Mouse (Mus musculus): ENCODE data around the gene Slc35b2. TPM values are rescaled to one million over a fixed set of nuclear protein-coding genes. Genes with fewer than 3 reads are reported as not detected.

Slc35b2 gene
- polyA plus RNA-seq, 1 experiment from 2014 or later: 121 TPM

DNA sequence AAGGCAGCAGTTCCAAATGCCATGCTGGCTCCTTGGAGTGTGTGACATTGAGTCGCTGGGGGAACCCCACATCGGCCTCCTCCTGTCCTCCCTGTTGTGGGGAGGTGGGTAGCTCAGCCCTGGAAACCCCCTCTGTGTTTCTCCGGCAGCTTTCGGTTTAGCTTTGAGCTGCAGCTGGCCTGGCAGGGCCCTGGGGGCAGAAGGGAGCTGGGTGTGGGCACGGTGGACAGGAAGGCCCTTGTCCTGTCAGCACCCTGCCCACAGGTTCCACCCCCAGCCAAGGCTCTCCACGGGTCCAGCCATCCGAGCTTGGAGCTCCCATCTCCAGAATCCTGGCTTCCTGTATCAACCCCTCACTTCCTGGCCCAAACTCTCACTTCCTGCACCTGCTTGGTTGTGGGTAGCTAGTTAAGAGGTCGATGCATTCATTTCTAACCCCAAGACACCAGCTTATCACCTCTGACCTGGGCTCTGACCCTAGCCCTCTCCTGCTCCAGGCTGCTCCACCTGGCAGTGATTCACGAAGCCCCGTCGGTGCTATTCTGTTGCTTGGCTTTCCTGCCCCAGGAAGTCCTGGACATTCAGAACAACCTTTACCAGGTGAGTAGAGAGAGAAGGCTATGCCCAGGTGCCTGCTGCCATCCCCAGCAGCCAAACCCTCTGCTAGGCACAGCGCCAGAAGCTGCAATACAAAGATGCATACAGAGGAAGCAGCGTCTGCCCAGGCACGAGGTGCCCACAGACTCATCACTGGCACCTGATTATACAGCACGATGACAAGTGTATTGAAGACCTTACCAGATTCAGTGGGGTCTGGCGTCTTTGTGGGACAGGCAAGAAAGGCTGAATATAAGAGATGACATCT is 5.4 kb upstream of the Slc35b2 start:
- peaks cover 38% of the 10 kb centered on the region for H3K27me3 ChIP-seq (ENCODE audit: insufficient read depth, poor library complexity, severe bottlenecking)
- no peaks in the 10 kb centered on the region for H3K9me3 ChIP-seq
- peaks cover 44% of the 10 kb centered on the region for H3K4me1 ChIP-seq (replicated peaks)
- H3K36me3 ChIP-seq: peaks cover 9% of the 10 kb centered on the region; the same call in 1 of the 2 replicates
- H3K27ac ChIP-seq: no peak overlapping the region
- 69% methylated on average over 16 of the region's 16 CpGs for WGBS
- no peak for DNase-seq (ENCODE audit: low spot score)
- H3K4me3 ChIP-seq: 0 out of 2 replicates have a peak overlapping the region, but pooled peaks have one; percentile 2

DNA sequence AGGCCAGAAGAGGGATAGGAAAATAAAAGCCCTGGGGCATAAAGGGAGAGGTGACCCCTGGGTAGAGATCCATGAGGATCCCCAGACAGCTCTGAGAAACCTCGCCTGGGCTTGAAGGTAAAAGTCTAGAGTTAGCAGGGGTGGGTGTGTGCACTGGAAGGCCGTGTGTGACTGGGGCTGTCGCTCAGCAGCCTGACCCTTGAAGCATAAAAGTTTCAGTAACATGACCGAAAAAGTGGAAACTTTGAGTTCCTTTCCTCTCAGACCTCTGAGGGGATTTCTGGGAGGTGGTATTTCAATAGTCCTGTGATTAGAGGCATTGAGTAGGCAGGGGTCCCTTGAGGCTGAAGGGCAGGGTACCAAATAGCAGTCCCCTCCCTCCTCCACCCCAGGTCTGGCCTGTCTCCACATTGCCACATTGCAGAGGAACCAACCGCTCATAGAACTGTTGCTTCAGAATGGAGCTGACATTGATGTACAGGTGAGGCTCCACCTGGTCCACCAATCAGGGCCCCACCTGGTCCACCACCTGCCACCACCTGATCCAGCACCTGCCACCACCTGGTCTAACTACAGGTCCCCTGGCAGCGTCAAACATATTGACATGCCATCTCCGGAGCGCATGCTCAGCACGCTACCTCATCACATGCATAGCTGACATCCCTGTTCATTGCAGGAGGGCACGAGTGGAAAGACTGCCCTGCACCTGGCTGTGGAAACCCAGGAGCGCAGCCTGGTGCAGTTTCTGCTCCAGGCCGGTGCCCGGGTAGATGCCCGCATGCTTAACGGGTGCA is 3.7 kb upstream of the Slc35b2 start:
- DNase-seq (ENCODE audit: low spot score): no peak
- H3K27me3 ChIP-seq (ENCODE audit: insufficient read depth, poor library complexity, severe bottlenecking): peaks cover 31% of the 10 kb centered on the region
- no peaks in the 10 kb centered on the region for H3K9me3 ChIP-seq
- WGBS: 90% methylated on average over 15 of the region's 15 CpGs
- peaks cover 9% of the 10 kb centered on the region; the same call in 1 of the 2 replicates for H3K36me3 ChIP-seq
- no peak overlapping the region for H3K27ac ChIP-seq
- no peak overlapping the region for H3K4me3 ChIP-seq
- H3K4me1 ChIP-seq (replicated peaks): peaks cover 54% of the 10 kb centered on the region

DNA sequence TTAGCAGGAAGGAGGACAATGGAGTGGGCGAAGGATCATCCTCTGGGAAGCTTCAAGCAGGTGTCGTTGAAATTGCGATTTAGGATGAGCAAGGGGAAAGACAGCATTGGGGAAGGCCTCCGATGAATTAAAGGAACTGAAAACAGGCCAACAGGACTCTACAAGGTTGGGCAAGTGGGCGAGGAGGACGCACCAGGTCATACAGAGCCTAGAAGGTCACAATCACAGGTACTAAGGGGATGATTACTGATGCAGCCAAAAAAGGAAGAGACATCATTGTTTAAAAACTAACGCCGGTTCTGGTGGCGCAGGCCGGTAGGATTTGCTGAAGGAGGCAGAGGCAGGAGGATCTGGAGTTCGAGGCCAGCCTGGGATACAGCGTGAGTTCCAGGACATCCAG is 458 bp upstream of the Slc35b2 start:
- H3K27ac ChIP-seq: no peak overlapping the region
- no peak for DNase-seq (ENCODE audit: low spot score)
- H3K36me3 ChIP-seq: peaks cover 42% of the 10 kb centered on the region
- H3K9me3 ChIP-seq: no peaks in the 10 kb centered on the region
- peak overlapping the region; percentile 79; the same call in 1 of the 2 replicates for H3K4me3 ChIP-seq
- peaks cover 44% of the 10 kb centered on the region for H3K4me1 ChIP-seq (replicated peaks)
- H3K27me3 ChIP-seq (ENCODE audit: insufficient read depth, poor library complexity, severe bottlenecking): peaks cover 9% of the 10 kb centered on the region; the same call in 1 of the 2 replicates
- WGBS: 80% methylated on average over 12 of the region's 12 CpGs

DNA sequence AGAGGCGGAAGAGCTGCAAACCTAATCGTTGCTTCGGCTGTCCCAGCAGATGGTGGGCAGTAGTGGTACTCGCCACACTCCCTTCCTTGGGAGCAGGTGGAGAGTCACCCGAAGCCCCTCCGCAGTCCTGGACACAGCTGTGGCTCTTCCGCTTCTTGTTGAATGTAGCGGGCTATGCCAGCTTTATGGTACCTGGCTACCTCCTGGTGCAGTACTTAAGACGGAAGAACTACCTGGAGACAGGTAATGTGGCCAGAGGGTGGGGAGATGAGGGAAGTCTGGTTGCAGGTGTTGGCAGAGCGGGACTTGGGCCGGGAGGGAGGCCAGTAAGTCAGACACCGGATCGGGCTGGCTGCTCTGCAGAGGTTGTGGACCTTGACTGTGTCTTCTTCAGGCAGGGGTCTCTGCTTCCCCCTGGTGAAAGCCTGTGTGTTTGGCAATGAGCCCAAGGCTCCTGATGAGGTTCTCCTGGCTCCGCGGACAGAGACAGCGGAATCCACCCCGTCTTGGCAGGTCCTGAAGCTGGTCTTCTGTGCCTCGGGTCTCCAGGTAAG is 934 bp downstream of the Slc35b2 start:
- peak overlapping the region; percentile 98 for H3K27ac ChIP-seq
- H3K27me3 ChIP-seq (ENCODE audit: insufficient read depth, poor library complexity, severe bottlenecking): no peaks in the 10 kb centered on the region
- no peaks in the 10 kb centered on the region for H3K9me3 ChIP-seq
- whole genome bisulfite sequencing: 14% methylated on average over 18 of the region's 18 CpGs
- peaks cover 41% of the 10 kb centered on the region for H3K4me1 ChIP-seq (replicated peaks)
- peaks cover 53% of the 10 kb centered on the region for H3K36me3 ChIP-seq
- peak; percentile 34 for DNase-seq (ENCODE audit: low spot score)
- H3K4me3 ChIP-seq: peak overlapping the region; percentile 79

DNA sequence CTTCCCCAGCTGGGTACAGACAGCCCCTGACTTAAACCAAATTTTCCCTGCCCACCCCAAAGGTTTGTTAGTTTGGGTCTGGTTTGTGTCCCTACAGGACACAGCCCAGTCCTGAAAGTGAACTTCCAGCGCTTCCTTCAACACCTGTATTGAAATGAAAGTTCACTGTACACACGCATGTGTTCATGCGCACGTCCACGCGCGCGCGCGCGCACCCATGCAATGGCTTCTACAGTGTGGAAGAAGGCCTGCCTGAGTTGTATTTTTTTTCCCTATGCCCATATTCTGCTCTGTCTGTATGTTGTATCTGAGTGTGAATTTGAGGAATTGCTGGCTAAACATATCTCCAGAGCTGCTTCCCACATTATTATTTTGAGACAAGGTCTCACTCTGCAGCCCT is 1.4 kb downstream of the Slc35b2 start:
- Histone ChIP-seq H3K27ac (peak overlapping the region; percentile 98), H3K36me3 (peaks cover 56% of the 10 kb centered on the region), H3K4me3 (peak overlapping the region; percentile 79), H3K9me3 (no peaks in the 10 kb centered on the region), H3K27me3 (ENCODE audit: insufficient read depth, poor library complexity, severe bottlenecking) (no peaks in the 10 kb centered on the region), H3K4me1 (replicated peaks) (peaks cover 46% of the 10 kb centered on the region)
- 95% methylated on average over 11 of the region's 11 CpGs for WGBS
- DNase-seq (ENCODE audit: low spot score): no peak

DNA sequence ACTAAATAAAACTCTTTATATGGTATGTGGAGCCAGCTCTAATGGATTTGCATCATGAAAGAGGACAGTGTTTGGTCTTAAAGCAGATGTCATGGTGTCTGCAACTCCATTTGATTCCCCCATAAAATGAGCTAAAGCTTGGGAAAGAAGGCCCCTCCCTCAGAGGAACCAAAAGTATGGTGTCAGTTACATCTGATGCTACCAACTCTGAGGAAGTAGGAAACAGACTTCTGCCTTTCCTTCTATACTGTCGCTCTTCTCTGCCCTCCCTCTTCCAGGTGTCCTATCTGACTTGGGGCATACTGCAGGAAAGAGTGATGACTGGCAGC is 2.3 kb downstream of the Slc35b2 start:
- whole genome bisulfite sequencing: 84% methylated on average over 1 of the region's 1 CpGs
- H3K27ac ChIP-seq: no peak overlapping the region
- peaks cover 55% of the 10 kb centered on the region for H3K4me1 ChIP-seq (replicated peaks)
- DNase-seq (ENCODE audit: low spot score): no peak
- peak overlapping the region; percentile 4; the same call in 1 of the 2 replicates for H3K4me3 ChIP-seq
- H3K9me3 ChIP-seq: no peaks in the 10 kb centered on the region
- peaks cover 60% of the 10 kb centered on the region for H3K36me3 ChIP-seq
- no peaks in the 10 kb centered on the region for H3K27me3 ChIP-seq (ENCODE audit: insufficient read depth, poor library complexity, severe bottlenecking)

DNA sequence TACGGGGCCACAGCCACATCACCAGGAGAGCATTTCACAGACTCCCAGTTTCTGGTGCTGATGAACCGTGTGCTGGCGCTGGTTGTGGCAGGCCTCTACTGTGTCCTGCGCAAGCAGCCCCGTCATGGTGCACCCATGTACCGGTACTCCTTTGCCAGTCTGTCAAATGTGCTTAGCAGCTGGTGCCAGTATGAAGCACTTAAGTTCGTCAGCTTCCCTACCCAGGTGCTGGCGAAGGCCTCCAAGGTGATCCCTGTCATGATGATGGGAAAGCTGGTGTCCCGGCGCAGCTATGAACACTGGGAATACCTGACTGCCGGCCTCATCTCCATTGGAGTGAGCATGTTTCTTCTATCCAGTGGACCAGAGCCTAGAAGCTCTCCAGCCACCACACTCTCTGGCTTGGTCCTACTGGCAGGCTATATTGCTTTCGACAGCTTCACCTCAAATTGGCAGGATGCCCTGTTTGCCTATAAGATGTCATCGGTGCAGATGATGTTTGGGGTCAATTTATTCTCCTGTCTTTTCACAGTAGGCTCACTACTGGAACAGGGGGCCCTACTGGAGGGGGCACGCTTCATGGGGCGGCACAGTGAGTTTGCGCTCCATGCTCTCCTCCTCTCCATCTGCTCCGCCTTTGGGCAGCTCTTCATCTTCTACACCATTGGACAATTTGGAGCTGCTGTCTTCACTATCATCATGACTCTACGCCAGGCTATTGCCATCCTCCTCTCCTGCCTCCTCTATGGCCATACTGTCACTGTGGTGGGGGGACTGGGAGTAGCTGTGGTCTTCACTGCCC is 2.9 kb downstream of the Slc35b2 start:
- Histone ChIP-seq H3K9me3 (no peaks in the 10 kb centered on the region), H3K4me3 (peak overlapping the region; percentile 13; the same call in 1 of the 2 replicates), H3K27me3 (ENCODE audit: insufficient read depth, poor library complexity, severe bottlenecking) (no peaks in the 10 kb centered on the region), H3K4me1 (replicated peaks) (peaks cover 60% of the 10 kb centered on the region), H3K36me3 (peaks cover 66% of the 10 kb centered on the region), H3K27ac (peak overlapping the region; percentile 53; the same call in 1 of the 2 replicates)
- DNase-seq (ENCODE audit: low spot score): no peak
- 75% methylated on average over 18 of the region's 18 CpGs for WGBS

DNA sequence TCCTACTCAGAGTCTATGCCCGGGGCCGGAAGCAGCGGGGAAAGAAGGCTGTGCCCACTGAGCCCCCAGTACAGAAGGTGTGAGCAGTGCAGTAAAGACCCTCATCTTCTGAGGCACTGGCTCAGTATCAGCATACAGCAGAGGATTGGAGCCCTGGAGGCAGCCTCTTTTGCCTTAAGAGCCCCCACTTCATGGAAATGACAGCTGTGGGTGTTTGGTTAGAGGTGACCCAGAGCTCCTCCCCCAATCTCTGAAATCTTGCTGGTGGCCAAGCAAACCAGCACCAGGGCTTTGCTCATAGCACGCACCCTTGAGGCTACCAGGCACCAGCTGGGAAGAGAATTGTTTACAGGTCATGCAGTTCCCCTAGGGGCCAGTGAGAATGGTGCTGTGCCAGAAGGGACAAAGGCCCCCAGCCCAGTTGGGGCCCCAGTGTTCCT is 3.5 kb downstream of the Slc35b2 start:
- peak; percentile 36 for DNase-seq (ENCODE audit: low spot score)
- H3K36me3 ChIP-seq: peaks cover 71% of the 10 kb centered on the region

DNA sequence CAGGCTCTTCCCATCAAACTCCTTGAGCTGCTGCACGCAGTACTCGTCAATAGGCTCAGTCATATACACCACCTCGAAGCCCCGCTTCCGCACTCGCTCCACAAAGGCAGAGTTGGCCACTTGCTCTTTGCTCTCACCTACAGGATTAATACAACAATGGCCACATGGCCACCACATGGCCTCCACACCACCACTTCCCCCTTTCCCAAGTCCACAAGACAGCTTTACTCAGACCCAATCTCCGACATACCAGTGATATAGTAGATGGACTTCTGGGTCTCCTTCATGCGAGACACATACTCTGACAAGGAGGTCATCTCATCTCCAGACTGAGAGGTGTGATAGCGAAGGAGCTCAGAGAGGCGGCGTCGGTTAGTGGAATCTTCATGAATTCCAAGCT is 5.3 kb downstream of the Slc35b2 start:
- no peaks in the 10 kb centered on the region for H3K27me3 ChIP-seq (ENCODE audit: insufficient read depth, poor library complexity, severe bottlenecking)
- no peak overlapping the region for H3K27ac ChIP-seq
- H3K36me3 ChIP-seq: peaks cover 71% of the 10 kb centered on the region
- peaks cover 70% of the 10 kb centered on the region for H3K4me1 ChIP-seq (replicated peaks)
- no peak overlapping the region for H3K4me3 ChIP-seq
- WGBS: 90% methylated on average over 12 of the region's 12 CpGs
- H3K9me3 ChIP-seq: no peaks in the 10 kb centered on the region
- DNase-seq (ENCODE audit: low spot score): no peak

More for the DNA sequence above, 3.5 kb downstream of the Slc35b2 start:
- Histone ChIP-seq H3K9me3 (no peaks in the 10 kb centered on the region), H3K4me3 (peak overlapping the region; percentile 13; the same call in 1 of the 2 replicates), H3K27me3 (ENCODE audit: insufficient read depth, poor library complexity, severe bottlenecking) (no peaks in the 10 kb centered on the region), H3K27ac (peak overlapping the region; percentile 53; the same call in 1 of the 2 replicates), H3K4me1 (replicated peaks) (peaks cover 65% of the 10 kb centered on the region)
- 33% methylated on average over 4 of the region's 4 CpGs for WGBS

DNA sequence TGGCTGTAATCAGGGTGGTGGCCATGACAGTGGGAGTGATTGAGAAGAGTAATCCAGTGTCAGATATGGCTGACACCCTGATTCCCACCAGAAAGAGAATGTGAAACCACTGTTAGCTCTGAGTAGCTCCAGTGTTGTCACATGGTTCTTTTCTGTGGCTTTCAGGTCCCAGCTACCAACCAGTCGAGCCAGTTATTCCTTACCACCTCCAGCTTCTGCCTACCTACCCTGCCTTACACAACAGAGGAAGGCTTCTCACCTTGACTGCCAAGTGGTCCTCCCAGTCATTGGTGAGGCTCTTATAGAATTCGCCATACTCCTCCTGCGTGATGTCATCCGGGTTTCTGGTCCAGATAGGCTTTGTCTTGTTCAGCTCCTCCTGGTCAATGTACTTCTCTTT is 6.3 kb downstream of the Slc35b2 start:
- Histone ChIP-seq H3K4me3 (peak overlapping the region; percentile 24), H3K27me3 (ENCODE audit: insufficient read depth, poor library complexity, severe bottlenecking) (no peaks in the 10 kb centered on the region), H3K36me3 (peaks cover 71% of the 10 kb centered on the region), H3K27ac (no peak overlapping the region), H3K9me3 (no peaks in the 10 kb centered on the region), H3K4me1 (replicated peaks) (peaks cover 70% of the 10 kb centered on the region)
- 89% methylated on average over 4 of the region's 4 CpGs for WGBS
- DNase-seq (ENCODE audit: low spot score): no peak

DNA sequence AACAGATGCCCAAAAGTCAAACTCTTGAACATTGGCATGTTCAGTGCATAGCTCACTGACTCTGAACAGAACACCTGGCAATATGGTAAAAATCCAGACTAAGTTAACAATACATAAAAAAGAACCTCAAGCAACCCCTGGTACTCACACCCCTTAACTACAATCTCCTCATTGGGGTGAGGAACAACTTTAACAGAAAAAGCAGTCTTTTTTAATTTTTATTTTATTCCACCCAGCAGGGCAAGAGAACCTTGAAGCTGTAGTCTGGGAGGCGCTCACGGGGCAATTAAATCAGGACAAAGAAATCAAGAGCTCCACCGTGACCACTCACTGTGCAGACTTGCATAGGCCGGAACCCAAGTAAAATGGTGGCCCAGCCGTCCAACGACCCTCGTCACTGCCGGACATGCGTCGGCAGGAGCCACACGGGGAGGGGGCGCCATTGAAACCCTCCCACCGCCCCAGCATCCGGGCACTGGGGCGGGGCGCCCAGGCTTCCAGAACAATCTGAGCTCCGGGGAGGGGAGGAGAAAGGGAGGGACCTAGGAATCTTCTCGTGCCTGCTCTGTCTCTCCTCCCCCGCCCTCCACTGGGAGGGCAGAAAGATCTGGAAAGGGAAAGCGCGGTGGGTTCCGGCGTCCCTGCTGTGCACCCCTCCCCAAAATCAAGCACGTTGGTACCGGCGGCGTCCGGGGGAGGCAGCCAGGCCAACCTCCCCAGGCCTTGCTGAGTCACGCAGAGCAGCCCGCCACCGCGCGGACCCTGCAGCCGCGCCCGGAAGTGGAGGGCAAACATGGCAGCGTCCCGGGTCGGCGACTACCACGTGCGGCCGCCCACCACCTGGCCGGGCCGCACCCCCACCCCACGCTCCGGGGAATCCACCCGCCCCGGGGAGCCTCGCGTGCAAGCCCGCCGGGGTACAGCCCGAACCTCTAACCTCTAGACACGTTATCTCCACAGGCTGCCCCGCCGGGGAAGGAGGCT is 8.7 kb downstream of the Slc35b2 start:
- DNase-seq (ENCODE audit: low spot score): peak; percentile 87
- H3K27ac ChIP-seq: peak overlapping the region; percentile 100
- no peaks in the 10 kb centered on the region for H3K27me3 ChIP-seq (ENCODE audit: insufficient read depth, poor library complexity, severe bottlenecking)
- peaks cover 53% of the 10 kb centered on the region for H3K4me1 ChIP-seq (replicated peaks)
- H3K4me3 ChIP-seq: peak overlapping the region; percentile 99
- H3K36me3 ChIP-seq: peaks cover 47% of the 10 kb centered on the region
- no peaks in the 10 kb centered on the region for H3K9me3 ChIP-seq
- under 1% methylated on average over 57 of the region's 57 CpGs for WGBS

All from hindbrain, embryonic 10.5 days (tissue).